Mouse (Mus musculus): ENCODE data around the gene Gm3402. TPM values are rescaled to one million over a fixed set of nuclear protein-coding genes. Genes with fewer than 3 reads are reported as not detected.

The Gm3402 gene
- total and polyA plus RNA-seq, 2 experiments = not detected

- Histone ChIP-seq H3K9ac (ENCODE audit: low read depth, low read length) (no peak overlapping the region), H3K79me2 (ENCODE audit: control insufficient read depth, insufficient read depth, low read length) (no peaks in the 10 kb centered on the region), H3K27me3 (ENCODE audit: control insufficient read depth, insufficient read depth, low read length) (no peaks in the 10 kb centered on the region), H3K27ac (replicated peaks; ENCODE audit: insufficient read depth, low read depth, low read length) (no peak overlapping the region), H3K4me3 (ENCODE audit: insufficient read depth, low read depth, low read length) (no peak overlapping the region), H3K4me1 (ENCODE audit: control insufficient read depth, insufficient read depth, low read length) (no peaks in the 10 kb centered on the region), H3K36me3 (ENCODE audit: control insufficient read depth, insufficient read depth, low read length) (no peaks in the 10 kb centered on the region)
- TF ChIP-seq CTCF (IDR thresholded peaks at IDR 0.05; ENCODE audit: low read depth, low read length) (peak; percentile 21; the same call in 1 of the 2 replicates), POLR2A (IDR thresholded peaks at IDR 0.05; ENCODE audit: extremely low read depth, insufficient read depth, low read length) (no peak)
- no peak for DNase-seq (ENCODE audit: extremely low read depth, low read depth, low spot score)
- WGBS = 93% methylated on average over 1 of the region's 1 CpGs
These were observed 50.3 kb downstream of the Gm3402 start for GRCm38 (mm10) chr5:146564259-146564658.

Other genes with a start within 250 kb of the Gm3402 start
- gene Wasf3, start 129.1 kb upstream of the Gm3402 start, total RNA-seq (2014; rRNA removed) = 0.07 and 0.09 TPM in 2 replicates
- 0.02 and 0.04 TPM in 2 replicates for gene Wasf3, start 129.1 kb upstream of the Gm3402 start, polyA plus RNA-seq (2012; rRNA removed)
- gene Gm6408, start 32.2 kb upstream of the Gm3402 start, total RNA-seq (2014; rRNA removed) = not detected in 2 replicates
- not detected in 2 replicates for gene Gm6408, start 32.2 kb upstream of the Gm3402 start, polyA plus RNA-seq (2012; rRNA removed)
- gene Gm6370, start 22.8 kb upstream of the Gm3402 start, total RNA-seq (2014; rRNA removed) = not detected in 2 replicates
- gene Gm6370, start 22.8 kb upstream of the Gm3402 start, polyA plus RNA-seq (2012; rRNA removed) = not detected in 2 replicates
- not detected in 2 replicates for gene 4930449I24Rik, start 11.7 kb upstream of the Gm3402 start, total RNA-seq (2014; rRNA removed)
- gene 4930449I24Rik, start 11.7 kb upstream of the Gm3402 start, polyA plus RNA-seq (2012; rRNA removed) = not detected in 2 replicates
- gene Gm3404, start 11.7 kb downstream of the Gm3402 start, total RNA-seq (2014; rRNA removed) = not detected in 2 replicates
- not detected in 2 replicates for gene Gm3404, start 11.7 kb downstream of the Gm3402 start, polyA plus RNA-seq (2012; rRNA removed)
- not detected in 2 replicates for gene Gm3409, start 23.5 kb downstream of the Gm3402 start, total RNA-seq (2014; rRNA removed)
- not detected in 2 replicates for gene Gm3409, start 23.5 kb downstream of the Gm3402 start, polyA plus RNA-seq (2012; rRNA removed)
- not detected in 2 replicates for gene Gm3415, start 42.0 kb downstream of the Gm3402 start, total RNA-seq (2014; rRNA removed)
- not detected in 2 replicates for gene Gm3415, start 42.0 kb downstream of the Gm3402 start, polyA plus RNA-seq (2012; rRNA removed)
- 0.65 and 0.81 TPM in 2 replicates for gene Gpr12, start 71.1 kb downstream of the Gm3402 start, total RNA-seq (2014; rRNA removed)
- gene Gpr12, start 71.1 kb downstream of the Gm3402 start, polyA plus RNA-seq (2012; rRNA removed) = 2.7 TPM in 2 replicates